Comparison of ENCODE assay signal across 8 mouse cellular contexts in genomic region chr2:49618829-49619718, GRCm38 (mm10). TPM values are rescaled to one million over a fixed set of nuclear protein-coding genes. Genes with fewer than 3 reads are reported as not detected.
DNase-seq lines count a peak whose midpoint lies in the region; ATAC-seq and TF ChIP-seq lines count a peak whose summit lies in the region.

TSS of gene Kif5c (plus strand) at chr2:49619298.

- peak; percentile 91 for TF ChIP-seq POLR2A in cortical plate, adult 2 months (IDR thresholded peaks at IDR 0.05; ENCODE audit: extremely low read depth, insufficient read depth, low read length)

- no peaks in the 10 kb centered on the region for H3K9me3 ChIP-seq in hindbrain, postnatal 0 days (ENCODE audit: low read length)

- peak within 1 kb of the TSS; percentile 97 for H3K9ac ChIP-seq in hindbrain, postnatal 0 days (replicated peaks; ENCODE audit: low read length)

- peak; percentile 92 for ATAC-seq in activated CD4-positive, CD25-positive, alpha-beta regulatory T cell, adult 4 months
- ATAC-seq in hindbrain, postnatal 0 days = peak; percentile 96

- peak within 1 kb of the TSS; percentile 78 for H3K4me3 ChIP-seq in cortical plate, adult 2 months (ENCODE audit: insufficient read depth, low read length)
- H3K4me3 ChIP-seq in hindbrain, postnatal 0 days (ENCODE audit: low read length) = peak within 1 kb of the TSS; percentile 97

- H3K36me3 ChIP-seq in hindbrain, postnatal 0 days (ENCODE audit: insufficient read depth, low read length) = no peaks in the 10 kb centered on the region

- H3K4me1 ChIP-seq in cortical plate, adult 2 months (ENCODE audit: control insufficient read depth, insufficient read depth, low read length) = peaks cover 1% of the 10 kb centered on the region; the same call in 1 of the 2 replicates
- H3K4me1 ChIP-seq in hindbrain, postnatal 0 days (ENCODE audit: insufficient read depth, low read length) = 0 out of 2 replicates have a peak, but pooled peaks cover 6% of the 10 kb centered on the region

- peak within 1 kb of the TSS; percentile 71 for H3K27ac ChIP-seq in cortical plate, adult 2 months (ENCODE audit: insufficient read depth, low read length)
- peak within 1 kb of the TSS; percentile 91 for H3K27ac ChIP-seq in hindbrain, postnatal 0 days

- WGBS in hindbrain, postnatal 0 days = 6% methylated on average over 49 of the region's 54 CpGs

- peak within 1 kb of the TSS; percentile 67 for H3K4me2 ChIP-seq in hindbrain, postnatal 0 days (ENCODE audit: low read depth, low read length)

- peak; percentile 45 to 56 for DNase-seq in gastrocnemius, adult 8-10 months (ENCODE audit: low spot score in 2 of 2)
- DNase-seq in hindbrain, postnatal 0 days (ENCODE audit: low spot score) = peak; percentile 95
- DNase-seq in left cerebral cortex, adult 11 months (ENCODE audit: low spot score) = peak; percentile 87
- DNase-seq in lung, postnatal 25 days (ENCODE audit: low spot score) = peak; percentile 80
- DNase-seq in retina, embryonic 14.5 days (ENCODE audit: low spot score) = peak; percentile 89
- peak; percentile 90 for DNase-seq in thymus, postnatal 25 days

- no peaks in the 10 kb centered on the region for H3K27me3 ChIP-seq in hindbrain, postnatal 0 days (ENCODE audit: insufficient read depth, low read length)

- TF ChIP-seq CTCF in cortical plate, adult 2 months (IDR thresholded peaks at IDR 0.05; ENCODE audit: extremely low read depth, insufficient read depth, low read length) = no peak
- TF ChIP-seq CTCF in hindbrain, postnatal 0 days (IDR thresholded peaks at IDR 0.05; ENCODE audit: low read depth) = no peak

RNA-seq across cellular contexts. Expression of gene Kif5c, which starts in this region (rescaled TPM):
- 1 to 10 TPM; 1.5 to 2.0 TPM for polyA plus RNA-seq in activated CD4-positive, CD25-positive, alpha-beta regulatory T cell, adult 4 months (2017; shearing (Covaris generic))
- polyA plus RNA-seq in cortical plate, adult 2 months (2012; rRNA removed) = 408 and 495 TPM in 2 replicates
- 1 to 10 TPM in 1 of 4 experiments, under 1 TPM in 3; 0.24 to 2.2 (median 0.90) TPM for total RNA-seq in gastrocnemius, adult 8-10 months (2022)
- total RNA-seq in hindbrain, postnatal 0 days (2014; rRNA removed) = 262 and 290 TPM in 2 replicates
- polyA plus RNA-seq in hindbrain, postnatal 0 days (2015; fragmentation: Nextera tagmentation; extraction: Ambion mirVana) = 145 and 151 TPM in 2 replicates

Comparison
In these comparisons a context has a peak if more than half of its experiments do, and no peak if none do; other contexts are left out.
1. Peak in every context shown above with its lines: DNase-seq, ATAC-seq, H3K4me3 ChIP-seq and H3K27ac ChIP-seq.
2. RNA of gene Kif5c (total RNA-seq): 262 to 290 TPM in hindbrain, postnatal 0 days; 0.24 to 2.2 TPM in gastrocnemius, adult 8-10 months; every median in the first group is over 10 times any median in the second.
3. RNA of gene Kif5c (polyA plus RNA-seq): 408 to 495 TPM in cortical plate, adult 2 months and 145 to 151 TPM in hindbrain, postnatal 0 days; 1.5 to 2.0 TPM in activated CD4-positive, CD25-positive, alpha-beta regulatory T cell, adult 4 months; every median in the first group is over 10 times any median in the second.